Mouse (Mus musculus) cerebellum, adult 2 months (tissue): ENCODE data around the gene Gm48551. TPM values are rescaled to one million over a fixed set of nuclear protein-coding genes. Genes with fewer than 3 reads are reported as not detected.

ENCODE experiments used
- DNase-seq, 2 experiments: peaks; one replicate each; pipeline ENCODE4 v3.0.0; 2021
- H3K27ac ChIP-seq: fragments of 200-500 bp; 2 replicates; pipeline ENCODE4 v1.5.1; 2012; ENCODE audit warnings: low read length, control low read depth, inconsistent platforms; ENCODE audit not compliant: insufficient read depth
- H3K27me3 ChIP-seq: fragments of 200-500 bp; 2 replicates; pipeline ENCODE4 v1.6.1; 2012; ENCODE audit warnings: inconsistent platforms, mild to moderate bottlenecking, low read length, moderate library complexity; ENCODE audit not compliant: control insufficient read depth, insufficient read depth
- H3K4me1 ChIP-seq: fragments of 200-500 bp; 2 replicates; pipeline ENCODE4 v1.6.1; 2011; ENCODE audit warnings: low read length; ENCODE audit not compliant: control insufficient read depth, insufficient read depth
- H3K4me3 ChIP-seq: fragments of 200-500 bp; replicated peaks from 2 replicates; pipeline ENCODE3; 2011; ENCODE audit warnings: mild to moderate bottlenecking, low read depth, low read length, control low read depth; ENCODE audit not compliant: insufficient read depth
- CTCF ChIP-seq: fragments of 200-500 bp; IDR thresholded peaks from 2 replicates; pipeline ENCODE4 v1.5.1; 2011; ENCODE audit warnings: low read depth, mild to moderate bottlenecking, control low read depth, low read length, moderate library complexity, borderline replicate concordance; ENCODE audit not compliant: insufficient read depth
- POLR2A ChIP-seq: fragments of 200-500 bp; IDR thresholded peaks from 2 replicates; pipeline ENCODE4 v1.6.1; 2011; ENCODE audit warnings: low read length, control low read depth, borderline replicate concordance; ENCODE audit not compliant: insufficient read depth
- WGBS: fragments of 180-500 bp; shearing (Covaris S2); methylation state at CpG from one replicate; pipeline ENCODE4 v1.1.7; 2018; 5-methylcytosine and 5-hydroxymethylcytosine counted together
- polyA plus RNA-seq: library from polyadenylated mRNA; depleted of rRNA; stranded (reverse); fragments of >200 nt; gene quantifications from 2 replicates; pipeline ENCODE4 v1.2.3, GENCODE M21; 2012

Gm48551 gene
- polyA plus RNA-seq, 1 experiment: 10.8 TPM

DNA sequence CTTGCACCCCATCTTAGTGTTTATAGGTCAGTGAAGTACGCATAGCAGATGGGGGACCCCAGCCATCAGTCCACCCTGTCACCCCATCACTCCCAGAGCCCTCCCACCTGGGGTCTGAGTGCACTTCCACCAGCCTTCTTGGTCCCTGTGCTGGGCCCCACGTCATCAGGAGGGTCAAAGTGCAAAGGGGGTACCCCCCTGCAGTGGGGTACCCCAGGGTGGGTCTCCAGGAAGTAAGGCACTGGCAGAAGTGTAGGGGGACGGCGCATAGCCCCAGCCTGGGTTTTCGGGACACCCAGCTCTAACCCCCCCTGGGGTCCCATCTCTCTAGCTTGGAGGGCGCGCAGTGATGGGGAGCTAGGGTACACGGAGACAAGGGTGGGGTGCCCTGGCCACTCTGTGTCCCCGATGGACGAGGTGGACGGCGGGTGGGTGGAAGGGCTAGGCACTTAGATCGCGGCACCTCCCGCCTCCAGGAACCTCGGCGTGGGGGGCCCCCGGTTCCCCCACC, 15.6 kb downstream of the Gm48551 start:
- peak overlapping the region; percentile 86 for H3K27ac ChIP-seq
- no peaks in the 10 kb centered on the region for H3K27me3 ChIP-seq
- TF ChIP-seq POLR2A (no peak), CTCF (no peak)
- H3K4me3 ChIP-seq: no peak overlapping the region
- WGBS: 38% methylated on average over 18 of the region's 18 CpGs
- DNase-seq: no peak
- peaks cover 67% of the 10 kb centered on the region for H3K4me1 ChIP-seq

DNA sequence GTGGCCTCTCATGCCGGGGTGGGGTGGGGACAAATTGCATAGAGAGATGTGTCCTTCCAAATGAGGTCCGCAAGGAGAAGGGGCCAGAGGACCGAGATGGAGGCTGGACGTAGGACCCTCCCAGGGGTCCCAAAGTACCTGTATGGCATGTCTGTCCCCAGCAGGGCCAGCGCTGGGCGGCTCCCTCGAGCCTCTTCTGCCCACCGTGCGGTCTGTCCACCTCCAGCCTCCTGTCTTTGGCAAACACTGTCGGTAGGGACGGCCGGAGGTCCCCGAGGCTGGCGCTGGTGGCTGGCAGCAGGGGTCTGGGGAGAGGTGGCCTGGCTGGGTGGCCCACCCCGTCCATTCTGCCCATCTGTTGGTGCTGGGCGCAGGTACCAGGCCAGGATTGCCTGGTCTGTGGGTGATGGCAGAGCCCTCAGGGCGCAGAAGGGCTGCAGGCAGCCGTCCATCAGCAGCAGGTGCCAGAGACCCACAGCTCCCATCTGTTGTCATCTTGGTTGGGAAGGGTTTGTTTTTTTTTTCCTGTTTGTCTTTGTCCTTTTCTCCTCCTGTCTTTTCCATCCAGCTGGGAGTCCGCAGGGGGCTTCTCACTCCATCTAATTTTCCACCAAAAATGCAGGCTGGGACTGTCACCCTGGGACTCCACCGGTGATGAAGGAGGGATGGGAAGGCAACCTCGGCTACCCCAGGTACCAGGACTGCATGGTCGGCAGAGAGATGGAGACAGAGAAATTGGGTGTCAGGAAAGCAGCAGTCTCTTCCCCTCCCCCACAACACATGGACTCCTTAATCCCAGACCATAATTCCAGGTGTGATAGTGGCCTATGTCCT, 16.3 kb downstream of the Gm48551 start:
- Histone ChIP-seq H3K4me3 (no peak overlapping the region), H3K4me1 (peaks cover 65% of the 10 kb centered on the region), H3K27me3 (no peaks in the 10 kb centered on the region), H3K27ac (peak overlapping the region; percentile 86)
- 10% methylated on average over 22 of the region's 22 CpGs for WGBS
- TF ChIP-seq POLR2A (no peak), CTCF (no peak)
- DNase-seq: peak; percentile 93 to 94

DNA sequence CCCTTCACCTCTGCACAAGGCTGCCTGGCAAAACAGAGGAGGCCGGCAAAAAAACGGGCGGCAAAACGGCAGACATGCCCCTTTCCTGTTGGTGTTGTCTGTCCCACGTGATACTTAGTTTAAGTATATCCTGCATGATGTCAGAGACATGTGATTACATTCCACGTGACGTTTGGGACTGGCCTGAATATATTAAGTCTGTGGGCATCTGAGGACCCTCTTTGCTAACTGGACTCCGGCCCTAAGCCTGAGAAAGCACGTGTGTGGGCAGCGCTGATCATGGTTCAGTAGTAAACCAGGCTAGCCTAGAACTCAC, 16.9 kb downstream of the Gm48551 start:
- Histone ChIP-seq H3K27ac (peak overlapping the region; percentile 73), H3K4me3 (no peak overlapping the region), H3K4me1 (peaks cover 67% of the 10 kb centered on the region), H3K27me3 (no peaks in the 10 kb centered on the region)
- DNase-seq: no peak
- WGBS: 11% methylated on average over 10 of the region's 10 CpGs
- TF ChIP-seq CTCF: no peak
- TF ChIP-seq POLR2A: no peak

DNA sequence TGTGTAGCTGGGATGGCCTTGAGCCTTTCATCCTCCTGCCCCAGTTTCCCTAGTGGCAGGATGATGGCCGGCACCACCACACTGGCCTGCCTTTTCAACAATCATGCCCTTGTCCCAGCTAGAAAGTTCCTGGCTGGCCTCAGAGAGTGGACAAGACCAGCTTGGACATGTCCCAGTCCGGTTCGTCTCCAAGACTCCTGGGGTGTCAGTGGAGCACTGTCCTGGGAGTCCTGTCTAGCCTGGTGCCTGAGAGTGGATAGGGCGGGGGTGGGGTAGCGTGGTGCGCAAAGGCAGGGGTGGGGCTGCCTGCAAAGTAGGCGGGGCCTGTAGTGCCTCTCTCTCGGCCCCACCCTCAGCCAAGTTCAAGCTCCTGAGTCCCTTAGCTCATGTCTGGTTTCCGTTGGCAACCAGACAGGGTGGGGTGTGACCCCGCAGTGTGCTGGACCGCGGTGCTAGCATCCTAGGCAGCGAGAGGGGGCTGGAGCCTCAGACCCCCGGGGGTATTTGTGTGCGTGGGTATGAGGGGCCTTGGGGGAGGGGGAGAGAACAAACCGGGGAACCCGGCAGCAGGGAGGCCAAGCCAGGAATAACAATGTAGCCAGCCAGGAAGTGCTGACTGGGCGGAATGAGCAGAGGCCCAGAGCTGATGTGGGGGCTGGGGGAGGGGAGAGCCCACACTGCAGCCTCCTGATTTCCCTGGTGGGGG, 17.4 kb downstream of the Gm48551 start:
- Histone ChIP-seq H3K27me3 (no peaks in the 10 kb centered on the region), H3K27ac (peak overlapping the region; percentile 82), H3K4me1 (peaks cover 67% of the 10 kb centered on the region), H3K4me3 (no peak overlapping the region)
- no peak for TF ChIP-seq CTCF
- no peak for TF ChIP-seq POLR2A
- DNase-seq: peak; percentile 75 to 82
- WGBS: 8% methylated on average over 18 of the region's 18 CpGs

DNA sequence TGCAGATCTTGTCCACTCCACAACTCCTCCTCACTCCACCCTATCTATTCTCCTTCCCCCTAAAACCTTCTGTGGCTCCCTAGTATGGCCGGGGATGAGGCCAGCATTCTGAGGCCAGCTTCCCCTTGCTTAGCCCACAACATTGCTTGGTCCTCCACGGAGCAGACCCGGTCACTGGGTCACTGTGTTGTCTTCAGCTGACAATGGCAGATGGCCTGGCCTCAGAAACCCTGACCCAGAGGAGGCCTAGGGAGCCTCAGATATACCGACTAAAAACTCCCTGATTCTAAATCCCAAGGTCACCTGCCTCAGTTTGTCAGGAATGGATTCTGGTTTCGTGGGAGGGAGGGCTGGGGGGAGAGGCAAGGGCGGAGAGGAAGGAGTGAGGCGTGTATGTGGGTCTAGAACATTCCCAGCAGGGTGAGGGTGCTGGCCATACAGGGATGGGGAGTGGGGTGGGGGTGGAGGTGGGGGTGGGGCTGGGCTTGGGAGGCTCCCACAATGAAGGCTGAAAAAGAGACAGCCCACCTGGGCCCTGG, 18.0 kb downstream of the Gm48551 start:
- Histone ChIP-seq H3K4me3 (no peak overlapping the region), H3K27ac (peak overlapping the region; percentile 82), H3K27me3 (no peaks in the 10 kb centered on the region), H3K4me1 (peaks cover 67% of the 10 kb centered on the region)
- no peak for TF ChIP-seq CTCF
- TF ChIP-seq POLR2A: no peak
- WGBS: 17% methylated on average over 7 of the region's 7 CpGs
- DNase-seq: peak; percentile 65 to 69

DNA sequence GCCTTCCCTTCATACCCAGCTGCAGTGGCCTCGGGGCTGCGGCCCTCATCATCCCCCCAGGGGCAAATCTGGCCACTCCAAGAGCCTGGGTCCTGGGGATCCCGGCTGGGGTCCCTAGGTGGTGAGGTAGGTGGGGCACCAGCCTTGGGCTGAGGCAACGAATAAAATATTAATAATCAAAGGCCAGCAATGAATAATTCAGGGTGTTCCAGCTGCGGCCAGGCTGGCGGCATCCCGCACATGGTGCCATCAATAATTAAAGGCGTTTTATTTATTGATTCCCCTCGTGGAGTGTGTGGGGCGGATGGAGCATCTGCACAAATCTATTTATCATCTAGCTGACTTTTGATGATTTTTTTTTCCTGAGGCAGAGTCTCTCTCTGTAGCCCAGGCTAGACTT, 19.2 kb downstream of the Gm48551 start:
- Histone ChIP-seq H3K4me3 (no peak overlapping the region), H3K27ac (no peak overlapping the region; the same call in 1 of the 2 replicates), H3K27me3 (no peaks in the 10 kb centered on the region), H3K4me1 (peaks cover 72% of the 10 kb centered on the region)
- TF ChIP-seq POLR2A (no peak), CTCF (no peak)
- WGBS: 62% methylated on average over 10 of the region's 10 CpGs
- DNase-seq: no peak

DNA sequence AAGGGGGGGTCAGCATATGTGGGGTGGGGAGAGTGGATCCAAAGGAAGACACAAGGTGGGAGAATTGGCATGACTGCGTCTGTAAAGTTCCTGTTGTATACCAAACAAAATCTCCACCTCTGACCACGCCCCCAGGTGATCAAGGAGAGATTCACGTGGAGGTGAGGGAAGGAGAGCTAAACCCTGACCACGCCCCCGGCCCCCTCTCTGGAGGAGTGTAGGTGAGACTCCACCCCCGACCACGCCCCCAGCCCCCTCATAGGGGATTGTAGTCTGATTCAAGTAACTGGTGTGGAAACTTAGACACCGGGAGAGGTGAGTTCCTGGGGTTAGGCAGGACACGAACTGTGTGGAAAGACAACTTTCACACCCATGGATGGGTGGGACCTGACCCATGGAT, 19.8 kb downstream of the Gm48551 start:
- H3K4me1 ChIP-seq: peaks cover 76% of the 10 kb centered on the region
- 45% methylated on average over 9 of the region's 9 CpGs for WGBS
- no peak overlapping the region for H3K4me3 ChIP-seq
- DNase-seq: no peak
- no peaks in the 10 kb centered on the region for H3K27me3 ChIP-seq
- TF ChIP-seq CTCF: no peak
- no peak for TF ChIP-seq POLR2A
- no peak overlapping the region for H3K27ac ChIP-seq
